In genomic region chr1:59482696-59483520, GRCm38 (mm10) we compare ENCODE assay signal across 9 mouse cellular contexts. TPM values are rescaled to one million over a fixed set of nuclear protein-coding genes. Genes with fewer than 3 reads are reported as not detected.
DNase-seq lines count a peak whose midpoint lies in the region; ATAC-seq and TF ChIP-seq lines count a peak whose summit lies in the region.
"Had no signal": no experiment of that assay in that cellular context is flagged by ENCODE, and none has a peak within 500 bp of the region (broad histone marks: within the 10 kb centered on the region; RNA-seq: fewer than 3 reads in every experiment).

No protein-coding gene starts in this region.

- H3K9me3 ChIP-seq in liver, embryonic 16.5 days (replicated peaks; ENCODE audit: control insufficient read depth, low read length), result no peaks in the 10 kb centered on the region
- H3K9me3 ChIP-seq in neural tube, embryonic 14.5 days (ENCODE audit: control insufficient read depth, low read length), result no peaks in the 10 kb centered on the region

- no peaks in the 10 kb centered on the region for H3K27me3 ChIP-seq in Patski
- H3K27me3 ChIP-seq in liver, embryonic 16.5 days (ENCODE audit: control insufficient read depth, insufficient read depth, low read depth, low read length), result peaks cover 6% of the 10 kb centered on the region; the same call in 1 of the 2 replicates
- no peaks in the 10 kb centered on the region for H3K27me3 ChIP-seq in neural tube, embryonic 14.5 days (ENCODE audit: control insufficient read depth, insufficient read depth, low read length)

- H3K9ac ChIP-seq in liver, embryonic 16.5 days (ENCODE audit: low read depth, low read length), result peak overlapping the region; percentile 65
- peak overlapping the region; percentile 61 for H3K9ac ChIP-seq in neural tube, embryonic 14.5 days (replicated peaks; ENCODE audit: low read depth, low read length)

- 0% methylated on average over 87 of the region's 88 CpGs for WGBS in liver, embryonic 16.5 days (ENCODE audit: insufficient replicate concordance)
- under 1% methylated on average over 88 of the region's 88 CpGs for WGBS in neural tube, embryonic 14.5 days

- peak overlapping the region; percentile 99 for H3K4me2 ChIP-seq in liver, embryonic 16.5 days (ENCODE audit: low read depth, low read length)
- peak overlapping the region; percentile 93 for H3K4me2 ChIP-seq in neural tube, embryonic 14.5 days (ENCODE audit: low read depth, low read length)

- POLR2A ChIA-PET in Patski (lab: Charles Lee), result interaction anchor here (0.6 to 1.6 kb wide), 4 partner anchors 9 to 101 kb away, joined by 3 to 5 read pairs (median 4); no protein-coding TSS in a partner anchor

- CTCF ChIA-PET in Patski (lab: Charles Lee), result interaction anchor here (1.9 kb wide), 1 partner anchor 101 kb away, joined by 5 read pairs; no protein-coding TSS in a partner anchor

- H3K36me3 ChIP-seq in liver, embryonic 16.5 days (ENCODE audit: control insufficient read depth, insufficient read depth), result no peaks in the 10 kb centered on the region
- no peaks in the 10 kb centered on the region for H3K36me3 ChIP-seq in neural tube, embryonic 14.5 days (ENCODE audit: control insufficient read depth, insufficient read depth, low read length)

- H3K27ac ChIP-seq in liver, embryonic 16.5 days (ENCODE audit: low read length), result peak overlapping the region; percentile 26
- 0 out of 2 replicates have a peak overlapping the region, but pooled peaks have one; percentile 55 for H3K27ac ChIP-seq in neural tube, embryonic 14.5 days (ENCODE audit: low read depth, low read length)

- peak; percentile 31 for ATAC-seq in Patski
- ATAC-seq in liver, embryonic 16.5 days (ENCODE audit: low read depth), result no peak
- peak; percentile 6 for ATAC-seq in neural tube, embryonic 14.5 days (ENCODE audit: low read depth)

- DNase-seq in 3134 (ENCODE audit: extremely low read depth, insufficient read length, low spot score) (peak; percentile 61), Patski (ENCODE audit: low read depth, low spot score) (no peak)
- DNase-seq in cerebellum, postnatal 36 days, result peak; percentile 63 to 69
- DNase-seq in heart, adult 18-20 months, result peak; percentile 45 to 63
- DNase-seq in kidney, adult 11 months, result peak; percentile 30
- DNase-seq in thymus, postnatal 25 days, result peak; percentile 50

- H3K4me1 ChIP-seq in liver, embryonic 16.5 days (ENCODE audit: control insufficient read depth, low read depth, low read length), result peaks cover 43% of the 10 kb centered on the region
- H3K4me1 ChIP-seq in neural tube, embryonic 14.5 days (ENCODE audit: control insufficient read depth, insufficient read depth, low read length), result 0 out of 2 replicates have a peak, but pooled peaks cover 8% of the 10 kb centered on the region

- in situ Hi-C loops in Patski (cut with MboI; ENCODE audit: low pct_unique_long_range_greater_than_20kb), result no loop called here

- H3K4me3 ChIP-seq in liver, embryonic 16.5 days (ENCODE audit: low read depth, low read length), result peak overlapping the region; percentile 57
- H3K4me3 ChIP-seq in neural tube, embryonic 14.5 days (ENCODE audit: low read depth, low read length), result peak overlapping the region; percentile 57

- TF ChIP-seq CTCF in Patski (IDR thresholded peaks at IDR 0.05), result no peak

RNA-seq across cellular contexts. Expression of gene Fzd7, which starts 0.7 kb away (rescaled TPM):
- polyA plus RNA-seq in Patski (2021), result 30.8 TPM
- 1 to 10 TPM; 5.3 to 6.2 TPM for total RNA-seq in heart, adult 18-20 months (2021)
- 1.0 and 1.2 TPM in 2 replicates for polyA plus RNA-seq in liver, embryonic 16.5 days (2015; fragmentation: Nextera tagmentation; extraction: Ambion mirVana)
- 4.3 and 4.5 TPM in 2 replicates for polyA plus RNA-seq in neural tube, embryonic 14.5 days (2014; fragmentation: Nextera tagmentation; extraction: Ambion mirVana)

RNA-seq across cellular contexts. Expression of gene Gm973, which starts 33.2 kb away (rescaled TPM):
- polyA plus RNA-seq in Patski (2021), result 0.13 TPM
- under 1 TPM in 1 of 2 experiments, not detected in 1; 0.85 TPM for total RNA-seq in heart, adult 18-20 months (2021)
- polyA plus RNA-seq in liver, embryonic 16.5 days (2015; fragmentation: Nextera tagmentation; extraction: Ambion mirVana), result 0.12 TPM in 1 of 2 replicates, not detected in the other
- 9.0 and 13.2 TPM in 2 replicates for polyA plus RNA-seq in neural tube, embryonic 14.5 days (2014; fragmentation: Nextera tagmentation; extraction: Ambion mirVana)
- total RNA-seq: neutrophil, adult 5-6 weeks had no signal
